Mouse (Mus musculus) gastrocnemius, adult 18-20 months (tissue): Measurements from ENCODE around the gene Pdgfd. TPM values are rescaled to one million over a fixed set of nuclear protein-coding genes. Genes with fewer than 3 reads are reported as not detected.

Experiments
- total RNA-seq, 2 experiments: library from RNA; stranded (reverse); gene quantifications; 2 replicates each; pipeline ENCODE4 v1.2.3; 2021

The Pdgfd gene
- total RNA-seq, 2 experiments from 2014 or later = 2.1 to 3.8 TPM

Other genes starting within 250 kb of the Pdgfd start
- gene Ddi1, start 101.3 kb downstream of the Pdgfd start, total RNA-seq = not detected